Mouse (Mus musculus): ENCODE results near the gene Xcl1. TPM values are rescaled to one million over a fixed set of nuclear protein-coding genes. Genes with fewer than 3 reads are reported as not detected.
"Not testable (repeated sequence)": the region's sequence is repeated elsewhere in the genome, so short reads cannot be mapped to it uniquely, and the experiment has no call there.

Gene Xcl1
- not detected in 2 replicates for polyA plus RNA-seq (2012)

DNA sequence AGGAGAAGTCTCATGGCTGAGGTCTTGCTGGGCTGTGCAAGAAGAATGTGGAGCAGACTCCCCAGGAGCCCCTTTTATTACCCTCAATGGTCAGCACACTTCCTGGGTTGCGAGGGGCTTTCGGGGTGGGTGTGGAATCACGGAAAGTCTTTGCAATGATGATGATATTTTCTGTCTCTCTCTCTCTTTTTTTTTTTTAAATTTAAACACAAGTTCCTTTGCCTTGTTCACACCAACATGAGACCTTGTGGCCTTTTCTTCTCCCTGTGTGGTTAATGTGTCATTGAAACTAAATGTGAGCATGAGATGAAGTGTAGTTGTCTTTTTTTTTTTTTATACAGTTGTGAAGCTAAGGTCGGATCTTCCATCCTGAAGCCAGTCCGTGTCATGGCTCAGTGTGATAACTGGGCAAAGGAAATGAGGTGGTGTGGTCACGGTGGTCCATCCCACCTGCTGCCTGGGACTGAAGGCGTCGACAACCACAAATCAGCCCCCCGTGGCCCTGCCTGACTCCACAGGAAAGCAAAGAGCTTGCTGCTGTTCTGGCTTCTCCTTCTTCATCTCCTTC lies at the start of gene Xcl1:
Gene Xcl1, minus strand, starts transcription at position 51 of the 568 bp plus-strand sequence.
- Histone ChIP-seq H3K4me3 (replicated peaks) (no peak within 1 kb of the TSS), H3K9me3 (ENCODE audit: control insufficient read depth, low read length) (no peaks in the 10 kb centered on the region), H3K27me3 (ENCODE audit: control insufficient read depth) (no peaks in the 10 kb centered on the region), H3K36me3 (ENCODE audit: control insufficient read depth) (no peaks in the 10 kb centered on the region), H3K4me1 (ENCODE audit: control insufficient read depth) (no peaks in the 10 kb centered on the region)
- TF ChIP-seq GATA1 (IDR thresholded peaks at IDR 0.05; ENCODE audit: low read length), result no peak
- TF ChIP-seq TAL1 (IDR thresholded peaks at IDR 0.05; ENCODE audit: low read length), result no peak

DNA sequence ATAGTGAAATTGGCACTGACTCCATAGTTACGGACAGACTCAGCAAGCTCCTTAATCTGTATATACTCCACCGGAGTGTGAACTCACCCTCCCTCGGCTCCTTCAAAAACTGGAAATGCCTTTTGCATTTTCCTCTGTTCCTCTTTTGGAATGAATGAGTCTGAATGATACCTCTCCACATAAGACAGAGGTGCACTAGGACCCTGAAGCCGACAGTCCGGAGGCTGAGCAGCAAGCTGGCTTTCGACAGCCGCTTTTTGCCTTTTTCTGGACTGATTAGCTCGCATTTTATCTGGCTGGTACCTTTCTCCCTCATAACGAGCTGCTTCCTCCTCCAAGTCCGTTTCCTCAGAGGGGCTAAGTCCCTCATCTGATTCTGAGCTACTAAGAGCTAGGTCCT lies 49.4 kb upstream of the Xcl1 start:
- not testable (repeated sequence) for H3K27me3 ChIP-seq (ENCODE audit: control insufficient read depth); H3K4me3 ChIP-seq (replicated peaks); H3K36me3 ChIP-seq (ENCODE audit: control insufficient read depth); H3K4me1 ChIP-seq (ENCODE audit: control insufficient read depth)
- H3K9me3 ChIP-seq (ENCODE audit: control insufficient read depth, low read length), result peaks cover 11% of the 10 kb centered on the region; the same call in 1 of the 2 replicates

DNA sequence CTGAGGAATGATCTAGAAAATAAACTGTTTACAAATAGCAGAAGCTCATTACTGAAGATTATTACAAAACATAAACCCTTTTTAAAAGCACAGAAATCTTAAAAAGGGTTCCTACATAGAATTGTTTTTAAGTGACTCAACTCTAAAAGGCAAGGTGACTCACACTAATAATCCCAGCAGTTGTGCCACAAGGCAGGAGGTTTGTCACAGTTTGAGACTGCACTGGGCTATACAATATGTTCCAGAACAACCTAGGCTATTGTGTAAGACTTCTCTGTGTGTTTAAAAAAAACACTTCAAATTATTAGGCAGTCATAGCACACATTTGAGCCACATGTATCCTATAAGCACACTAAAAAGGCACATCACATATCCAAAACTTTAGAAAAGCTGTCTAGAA lies 42.0 kb upstream of the Xcl1 start:
- no peaks in the 10 kb centered on the region for H3K27me3 ChIP-seq (ENCODE audit: control insufficient read depth)
- no peak overlapping the region for H3K4me3 ChIP-seq (replicated peaks)
- TF ChIP-seq TAL1 (IDR thresholded peaks at IDR 0.05; ENCODE audit: low read length) (no peak), GATA1 (IDR thresholded peaks at IDR 0.05; ENCODE audit: low read length) (no peak)
- H3K9me3 ChIP-seq (ENCODE audit: control insufficient read depth, low read length), result peaks cover 2% of the 10 kb centered on the region; the same call in 1 of the 2 replicates
- no peaks in the 10 kb centered on the region for H3K4me1 ChIP-seq (ENCODE audit: control insufficient read depth)
- H3K36me3 ChIP-seq (ENCODE audit: control insufficient read depth), result no peaks in the 10 kb centered on the region

DNA sequence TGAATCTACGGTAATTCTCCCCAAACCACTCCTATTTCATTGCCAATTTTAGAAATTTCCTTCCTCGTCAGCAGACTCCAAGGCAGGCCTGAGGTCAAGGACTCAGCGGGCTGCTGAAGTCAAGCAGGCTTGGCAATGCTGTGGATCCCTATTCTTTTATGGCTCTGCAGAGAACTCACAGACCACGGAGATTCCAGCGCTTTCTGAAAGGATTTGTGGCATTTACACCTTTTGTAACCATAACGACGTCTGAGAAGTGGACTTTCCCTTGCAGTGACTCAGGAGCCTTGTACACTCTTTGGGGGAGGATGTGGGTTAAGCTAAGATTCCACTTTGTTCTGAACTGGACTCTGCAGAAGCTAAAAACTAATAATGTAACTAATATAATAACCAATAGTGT lies 40.4 kb upstream of the Xcl1 start:
- H3K36me3 ChIP-seq (ENCODE audit: control insufficient read depth), result no peaks in the 10 kb centered on the region
- H3K4me3 ChIP-seq (replicated peaks), result no peak overlapping the region
- no peaks in the 10 kb centered on the region for H3K27me3 ChIP-seq (ENCODE audit: control insufficient read depth)
- no peaks in the 10 kb centered on the region for H3K4me1 ChIP-seq (ENCODE audit: control insufficient read depth)
- TF ChIP-seq TAL1 (IDR thresholded peaks at IDR 0.05; ENCODE audit: low read length), result no peak
- no peak for TF ChIP-seq GATA1 (IDR thresholded peaks at IDR 0.05; ENCODE audit: low read length)
- peaks cover 2% of the 10 kb centered on the region; the same call in 1 of the 2 replicates for H3K9me3 ChIP-seq (ENCODE audit: control insufficient read depth, low read length)

DNA sequence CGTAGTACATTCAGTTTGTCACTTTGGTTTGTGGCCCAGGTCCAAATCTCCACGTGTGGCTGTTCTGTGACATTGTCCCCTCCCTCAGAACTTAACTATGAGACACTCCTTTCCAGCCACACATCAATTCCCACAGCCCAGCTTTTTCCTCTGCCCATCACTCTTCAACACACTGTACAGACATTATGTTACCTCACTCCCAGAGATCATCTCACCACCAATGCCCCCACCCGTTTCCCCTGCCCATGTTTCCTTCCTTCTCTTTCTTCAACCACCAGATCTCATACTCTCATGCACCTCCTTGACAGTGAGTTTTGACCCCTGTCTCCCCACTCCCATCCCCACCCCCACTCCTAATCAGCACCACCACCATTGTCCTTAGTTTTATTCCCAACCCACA lies 39.9 kb upstream of the Xcl1 start:
- H3K9me3 ChIP-seq (ENCODE audit: control insufficient read depth, low read length), result peaks cover 2% of the 10 kb centered on the region; the same call in 1 of the 2 replicates
- no peaks in the 10 kb centered on the region for H3K36me3 ChIP-seq (ENCODE audit: control insufficient read depth)
- no peak overlapping the region for H3K4me3 ChIP-seq (replicated peaks)
- no peaks in the 10 kb centered on the region for H3K27me3 ChIP-seq (ENCODE audit: control insufficient read depth)
- TF ChIP-seq TAL1 (IDR thresholded peaks at IDR 0.05; ENCODE audit: low read length), result no peak
- no peak for TF ChIP-seq GATA1 (IDR thresholded peaks at IDR 0.05; ENCODE audit: low read length)
- H3K4me1 ChIP-seq (ENCODE audit: control insufficient read depth), result no peaks in the 10 kb centered on the region

DNA sequence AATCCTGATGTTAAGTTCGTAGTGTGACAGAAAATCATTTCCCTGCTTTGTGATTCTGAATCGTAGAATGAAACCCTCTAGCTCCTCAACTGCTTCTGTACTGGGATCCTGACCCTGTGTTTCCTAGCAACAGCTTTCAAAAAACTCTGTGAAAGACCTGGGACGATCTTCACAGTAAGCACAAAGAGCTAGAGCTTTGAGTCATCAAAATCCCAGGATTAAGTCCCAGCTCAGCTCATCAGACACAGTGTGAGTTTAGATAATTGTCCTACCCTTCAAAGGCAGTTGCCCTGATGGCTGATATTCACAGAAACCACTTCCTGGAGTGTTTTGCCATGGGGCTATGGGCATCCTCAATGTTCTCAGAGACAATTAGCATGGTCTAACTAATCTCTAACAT lies 38.5 kb upstream of the Xcl1 start:
- Histone ChIP-seq H3K9me3 (ENCODE audit: control insufficient read depth, low read length) (peaks cover 2% of the 10 kb centered on the region; the same call in 1 of the 2 replicates), H3K36me3 (ENCODE audit: control insufficient read depth) (no peaks in the 10 kb centered on the region), H3K4me3 (replicated peaks) (no peak overlapping the region), H3K27me3 (ENCODE audit: control insufficient read depth) (no peaks in the 10 kb centered on the region), H3K4me1 (ENCODE audit: control insufficient read depth) (no peaks in the 10 kb centered on the region)
- TF ChIP-seq GATA1 (IDR thresholded peaks at IDR 0.05; ENCODE audit: low read length), result no peak
- TF ChIP-seq TAL1 (IDR thresholded peaks at IDR 0.05; ENCODE audit: low read length), result no peak

DNA sequence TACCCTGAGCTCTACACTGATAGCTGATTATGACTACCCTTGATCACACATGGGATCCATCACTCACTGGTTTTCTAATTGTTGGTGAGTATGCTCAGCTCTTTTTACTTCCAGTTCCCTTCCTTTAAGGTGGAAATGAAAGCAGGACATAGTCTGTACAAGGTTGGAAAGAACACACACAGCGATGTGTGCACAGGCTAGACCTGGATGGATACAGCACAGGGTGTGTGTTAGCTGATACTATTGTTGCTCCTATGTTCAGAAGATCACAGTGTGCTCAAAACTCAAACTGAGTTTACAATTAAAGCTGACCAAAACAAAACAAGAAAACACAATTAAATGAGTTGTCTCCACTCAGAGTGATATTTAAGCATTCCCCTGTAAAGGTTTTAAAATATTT lies 38.0 kb upstream of the Xcl1 start:
- no peaks in the 10 kb centered on the region; the same call in 1 of the 2 replicates for H3K9me3 ChIP-seq (ENCODE audit: control insufficient read depth, low read length)
- no peaks in the 10 kb centered on the region for H3K27me3 ChIP-seq (ENCODE audit: control insufficient read depth)
- no peaks in the 10 kb centered on the region for H3K36me3 ChIP-seq (ENCODE audit: control insufficient read depth)
- no peak overlapping the region for H3K4me3 ChIP-seq (replicated peaks)
- TF ChIP-seq TAL1 (IDR thresholded peaks at IDR 0.05; ENCODE audit: low read length) (no peak), GATA1 (IDR thresholded peaks at IDR 0.05; ENCODE audit: low read length) (no peak)
- H3K4me1 ChIP-seq (ENCODE audit: control insufficient read depth), result no peaks in the 10 kb centered on the region

DNA sequence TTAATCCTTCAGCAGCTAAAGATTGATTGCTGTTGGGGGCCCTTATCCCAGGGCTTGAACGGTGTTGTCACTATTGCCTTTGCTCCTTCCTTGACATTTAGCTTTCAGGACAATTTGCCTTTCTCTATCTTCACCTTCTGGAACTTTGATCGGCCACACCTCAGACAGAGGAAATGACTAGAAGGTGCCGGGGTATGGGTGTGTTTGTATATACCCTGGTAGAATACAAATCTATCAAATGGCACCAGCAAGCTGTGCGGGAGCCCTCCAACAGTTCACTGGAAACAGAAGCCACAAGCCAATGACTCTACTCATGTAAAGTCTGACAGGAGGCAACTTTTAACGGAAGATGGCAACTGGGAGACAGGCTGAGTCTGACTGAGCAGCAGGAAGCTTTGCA lies 37.4 kb upstream of the Xcl1 start:
- TF ChIP-seq GATA1 (IDR thresholded peaks at IDR 0.05; ENCODE audit: low read length) (no peak), TAL1 (IDR thresholded peaks at IDR 0.05; ENCODE audit: low read length) (no peak)
- no peaks in the 10 kb centered on the region for H3K36me3 ChIP-seq (ENCODE audit: control insufficient read depth)
- no peaks in the 10 kb centered on the region for H3K4me1 ChIP-seq (ENCODE audit: control insufficient read depth)
- no peaks in the 10 kb centered on the region; the same call in 1 of the 2 replicates for H3K9me3 ChIP-seq (ENCODE audit: control insufficient read depth, low read length)
- H3K4me3 ChIP-seq (replicated peaks), result no peak overlapping the region
- no peaks in the 10 kb centered on the region for H3K27me3 ChIP-seq (ENCODE audit: control insufficient read depth)

DNA sequence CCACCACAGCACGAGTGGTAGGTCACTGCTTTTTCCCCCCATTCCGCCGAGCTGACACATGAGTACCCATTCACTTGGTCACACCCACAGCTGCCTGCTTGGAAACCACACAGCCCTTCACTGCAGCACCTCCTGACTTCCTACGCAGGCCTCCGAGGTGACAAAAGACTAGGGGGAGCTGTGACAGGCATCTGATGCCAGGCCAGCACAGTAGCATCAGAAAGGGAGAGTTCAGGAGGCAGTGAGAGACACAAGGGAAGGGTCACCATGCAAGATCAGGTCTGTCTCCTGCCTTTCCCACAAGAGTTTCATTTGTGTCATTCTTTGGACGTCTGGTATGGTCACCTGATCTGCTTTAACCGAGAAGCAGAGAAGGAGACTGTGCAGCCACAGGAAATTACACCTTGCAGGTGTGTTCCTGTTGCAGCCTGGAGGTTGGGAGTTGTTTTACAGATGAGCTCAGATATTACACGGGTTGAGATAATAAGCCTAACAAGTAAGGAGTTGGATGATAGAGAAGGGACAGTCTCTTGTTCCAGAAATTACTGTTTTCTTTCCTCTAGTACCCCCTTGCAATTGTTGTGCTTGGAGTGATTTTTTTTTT lies 30.9 kb upstream of the Xcl1 start:
- H3K9me3 ChIP-seq (ENCODE audit: control insufficient read depth, low read length), result no peaks in the 10 kb centered on the region
- no peak overlapping the region for H3K4me3 ChIP-seq (replicated peaks)
- H3K27me3 ChIP-seq (ENCODE audit: control insufficient read depth), result no peaks in the 10 kb centered on the region
- H3K36me3 ChIP-seq (ENCODE audit: control insufficient read depth), result no peaks in the 10 kb centered on the region
- TF ChIP-seq GATA1 (IDR thresholded peaks at IDR 0.05; ENCODE audit: low read length) (no peak), TAL1 (IDR thresholded peaks at IDR 0.05; ENCODE audit: low read length) (no peak)
- no peaks in the 10 kb centered on the region for H3K4me1 ChIP-seq (ENCODE audit: control insufficient read depth)

DNA sequence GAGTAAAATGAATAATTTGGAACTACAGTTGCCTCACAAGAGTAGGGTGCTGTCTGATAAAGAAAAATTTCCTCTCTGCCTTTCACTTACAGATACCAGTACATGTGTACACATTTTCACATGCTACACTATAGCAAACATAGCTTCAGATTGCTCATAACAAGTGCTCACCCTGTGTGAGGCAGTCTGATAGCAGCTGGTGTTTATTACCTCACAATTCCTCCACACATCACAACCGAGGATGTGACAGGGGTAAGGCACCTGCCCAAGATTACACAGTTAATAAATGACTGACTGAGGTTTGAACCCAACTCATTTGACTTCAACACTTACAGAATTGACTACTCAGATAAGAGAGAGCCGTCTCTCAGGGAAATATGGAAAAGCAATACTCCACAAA lies 25.3 kb upstream of the Xcl1 start:
- Histone ChIP-seq H3K4me1 (ENCODE audit: control insufficient read depth) (no peaks in the 10 kb centered on the region), H3K36me3 (ENCODE audit: control insufficient read depth) (no peaks in the 10 kb centered on the region), H3K27me3 (ENCODE audit: control insufficient read depth) (no peaks in the 10 kb centered on the region), H3K9me3 (ENCODE audit: control insufficient read depth, low read length) (no peaks in the 10 kb centered on the region), H3K4me3 (replicated peaks) (no peak overlapping the region)
- TF ChIP-seq GATA1 (IDR thresholded peaks at IDR 0.05; ENCODE audit: low read length) (no peak), TAL1 (IDR thresholded peaks at IDR 0.05; ENCODE audit: low read length) (no peak)
